Mouse (Mus musculus) bone marrow, adult 2 months (tissue): ENCODE data around the gene 6430548M08Rik. TPM values are rescaled to one million over a fixed set of nuclear protein-coding genes. Genes with fewer than 3 reads are reported as not detected.

Source experiments
- H3K27ac ChIP-seq: fragments of 200-500 bp; 2 replicates; pipeline ENCODE4 v1.5.1; 2012; ENCODE audit warnings: low read depth, mild to moderate bottlenecking, control low read depth, inconsistent platforms, low read length; ENCODE audit not compliant: control insufficient read depth, poor library complexity, insufficient read depth
- H3K4me1 ChIP-seq: fragments of 200-500 bp; 2 replicates; pipeline ENCODE4 v1.6.1; 2011; ENCODE audit warnings: low read length; ENCODE audit not compliant: control insufficient read depth, insufficient read depth
- H3K4me3 ChIP-seq: fragments of 200-500 bp; replicated peaks from 2 replicates; pipeline ENCODE3; 2011; ENCODE audit warnings: mild to moderate bottlenecking, low read depth, low read length, control low read depth; ENCODE audit not compliant: control insufficient read depth
- CTCF ChIP-seq: fragments of 200-500 bp; IDR thresholded peaks from 2 replicates; pipeline ENCODE4 v1.5.1; 2011; ENCODE audit warnings: low read length, control low read depth; ENCODE audit not compliant: control insufficient read depth, insufficient read depth
- POLR2A ChIP-seq: fragments of 200-500 bp; IDR thresholded peaks from 2 replicates; pipeline ENCODE4 v1.6.1; 2011; ENCODE audit warnings: low read depth, mild to moderate bottlenecking, control low read depth, low read length, borderline replicate concordance; ENCODE audit not compliant: control insufficient read depth
- WGBS: fragments of 180-500 bp; shearing (Covaris S2); methylation state at CpG from one replicate; pipeline ENCODE4 v1.1.7; 2018; 5-methylcytosine and 5-hydroxymethylcytosine counted together
- polyA plus RNA-seq: library from polyadenylated mRNA; stranded (reverse); fragments of >200 nt; gene quantifications from 2 replicates; pipeline ENCODE4 v1.2.4, GENCODE M21; 2011; ENCODE audit warnings: low replicate concordance; ENCODE audit not compliant: missing spikeins, insufficient read depth, insufficient read length

6430548M08Rik gene
- polyA plus RNA-seq, 1 experiment = 78.7 TPM

DNA sequence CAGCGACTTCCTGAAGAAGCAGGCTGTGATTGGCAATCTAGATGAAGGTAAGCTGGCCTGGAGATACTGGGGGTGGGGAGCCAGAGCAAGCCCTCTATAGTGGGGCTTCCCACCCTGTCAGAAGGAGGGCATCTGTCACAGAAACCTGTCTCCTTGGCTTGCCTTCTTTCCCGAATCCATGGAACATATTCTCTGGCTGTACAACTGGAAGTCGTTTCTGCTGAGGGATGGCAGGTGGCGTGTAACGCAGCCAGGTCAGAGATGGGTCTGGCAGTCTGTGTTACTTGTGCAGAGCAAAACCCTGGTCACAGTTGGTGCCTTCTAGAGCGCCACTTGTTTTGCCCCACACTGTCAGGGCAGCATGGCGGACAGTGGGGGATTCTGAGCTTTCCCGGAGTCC lies 46.4 kb downstream of the 6430548M08Rik start:
- no peak overlapping the region for H3K27ac ChIP-seq
- no peaks in the 10 kb centered on the region for H3K4me1 ChIP-seq
- no peak overlapping the region for H3K4me3 ChIP-seq
- no peak for TF ChIP-seq POLR2A
- no peak for TF ChIP-seq CTCF
- 87% methylated on average over 8 of the region's 8 CpGs for WGBS

DNA sequence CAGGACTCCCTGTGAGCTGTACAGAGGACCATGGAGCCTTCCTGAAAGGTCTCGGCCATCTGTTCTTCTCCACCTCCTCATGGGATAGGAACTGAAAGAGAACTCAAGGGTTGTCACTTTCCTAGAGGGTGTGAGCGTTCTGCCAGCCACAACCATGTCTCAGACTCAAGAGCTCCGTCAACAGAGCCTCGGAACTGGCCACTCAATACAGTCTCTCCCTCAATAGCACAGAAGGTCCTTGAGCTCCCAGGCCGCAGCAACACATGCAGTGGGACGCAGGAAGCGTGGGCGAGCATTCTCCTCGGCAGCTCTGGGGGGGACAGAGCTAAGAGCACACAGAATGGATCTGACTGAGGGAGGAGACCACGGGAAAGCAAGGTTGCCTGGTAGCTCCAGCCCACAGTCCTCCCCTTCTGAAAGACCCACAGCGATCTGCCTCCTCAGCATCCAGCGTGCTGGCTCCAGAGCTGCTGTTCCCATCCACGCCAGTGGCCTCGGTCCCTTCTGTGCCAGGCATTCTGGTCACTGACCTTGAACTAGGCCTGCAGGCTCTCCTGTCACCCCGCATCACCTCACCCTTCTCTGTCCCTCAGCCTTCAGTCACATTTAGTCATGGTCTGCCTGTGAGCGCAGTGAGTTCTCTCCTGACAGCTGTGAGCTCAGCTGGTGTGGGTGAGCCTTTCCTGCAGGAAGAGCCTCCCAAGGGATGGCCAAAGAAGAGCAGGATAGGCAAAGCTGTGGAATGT lies 47.9 kb downstream of the 6430548M08Rik start:
- Histone ChIP-seq H3K27ac (no peak overlapping the region), H3K4me3 (no peak overlapping the region), H3K4me1 (no peaks in the 10 kb centered on the region)
- WGBS = 80% methylated on average over 16 of the region's 16 CpGs
- no peak for TF ChIP-seq CTCF
- no peak for TF ChIP-seq POLR2A

DNA sequence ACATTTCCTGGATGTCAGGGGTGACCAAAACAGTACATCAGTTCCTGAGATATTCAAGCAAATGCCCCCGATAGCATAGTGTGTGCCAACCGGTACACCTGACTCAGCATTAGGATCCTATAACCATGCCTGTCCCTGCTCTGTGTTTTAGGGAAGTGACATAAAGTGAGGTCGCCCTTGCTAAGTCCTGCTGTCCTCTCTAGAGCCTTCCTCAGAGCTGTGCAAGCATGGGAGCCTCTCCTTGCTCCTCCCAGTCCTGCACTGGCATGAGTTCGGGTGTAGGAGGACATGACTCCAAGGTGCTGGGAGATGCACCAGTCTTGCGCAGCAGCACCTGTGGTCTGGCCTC lies 48.4 kb downstream of the 6430548M08Rik start:
- no peaks in the 10 kb centered on the region for H3K4me1 ChIP-seq
- H3K4me3 ChIP-seq = no peak overlapping the region
- no peak for TF ChIP-seq CTCF
- no peak for TF ChIP-seq POLR2A
- no peak overlapping the region for H3K27ac ChIP-seq
- 35% methylated on average over 5 of the region's 5 CpGs for WGBS

DNA sequence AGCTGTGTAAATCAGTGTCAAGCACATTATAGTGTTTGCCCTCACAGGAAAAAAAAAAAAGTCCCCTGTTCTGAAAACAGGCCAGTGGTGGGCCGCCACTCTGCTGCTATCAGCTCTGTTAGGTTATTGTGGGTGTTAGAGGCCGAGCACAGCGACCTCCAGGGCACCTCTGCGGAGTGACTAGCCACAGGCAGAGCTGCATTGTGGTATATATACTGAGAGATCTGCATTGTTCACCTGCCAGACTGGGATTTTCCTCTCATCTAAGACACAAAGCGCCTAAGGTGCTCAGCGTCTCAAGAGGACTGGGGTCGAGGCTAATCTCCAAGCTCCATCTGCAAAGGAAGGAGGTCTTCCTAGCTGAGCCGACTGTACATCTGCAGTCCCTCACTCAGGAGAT lies 49.4 kb downstream of the 6430548M08Rik start:
- Histone ChIP-seq H3K27ac (no peak overlapping the region), H3K4me1 (no peaks in the 10 kb centered on the region), H3K4me3 (no peak overlapping the region)
- WGBS = 83% methylated on average over 8 of the region's 8 CpGs
- TF ChIP-seq CTCF = no peak
- no peak for TF ChIP-seq POLR2A

DNA sequence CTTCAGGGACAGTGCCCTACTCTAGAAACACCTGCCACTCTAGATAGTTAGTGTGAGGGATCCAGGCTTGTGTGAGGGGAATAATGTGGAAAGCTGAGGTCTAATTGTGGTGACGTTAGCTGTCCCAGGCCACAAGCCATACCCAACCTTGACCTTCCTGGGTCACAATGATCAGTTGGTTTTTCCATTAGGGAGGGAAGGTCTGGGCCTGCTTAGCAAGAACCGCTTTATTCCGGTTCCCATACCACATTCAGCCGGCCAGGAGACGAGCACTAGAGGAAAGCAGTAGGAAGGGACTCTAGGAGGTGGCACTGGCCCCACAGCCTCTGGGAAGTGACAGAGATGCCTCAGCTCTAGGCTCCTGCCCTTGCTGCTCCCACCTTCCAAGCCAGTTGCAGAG lies 50.1 kb downstream of the 6430548M08Rik start:
- 88% methylated on average over 5 of the region's 5 CpGs for WGBS

DNA sequence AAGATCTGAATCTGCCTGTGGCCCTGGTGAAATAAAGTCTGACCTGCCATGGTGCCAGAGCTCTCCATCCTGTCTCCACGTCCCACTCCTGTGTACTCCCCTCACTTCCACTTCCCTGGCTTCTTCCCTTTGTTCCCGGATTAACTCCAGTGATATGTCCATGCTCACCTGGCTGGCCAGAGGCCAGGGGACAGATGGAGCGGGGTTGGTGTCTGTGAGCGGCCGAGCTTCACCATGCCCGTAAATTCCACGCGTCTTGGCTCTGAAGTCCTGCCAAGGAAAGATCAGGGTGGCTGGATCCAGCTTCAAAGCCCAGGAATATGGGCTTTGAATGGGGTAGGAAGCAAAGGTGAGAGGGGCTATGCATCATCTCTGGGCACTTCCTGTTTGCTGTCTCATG lies 53.2 kb downstream of the 6430548M08Rik start:
- H3K4me1 ChIP-seq = no peaks in the 10 kb centered on the region
- TF ChIP-seq CTCF (no peak), POLR2A (no peak)
- H3K4me3 ChIP-seq = no peak overlapping the region
- H3K27ac ChIP-seq = no peak overlapping the region
- WGBS = 87% methylated on average over 8 of the region's 8 CpGs

More for the DNA sequence above, 50.1 kb downstream of the 6430548M08Rik start:
- Histone ChIP-seq H3K27ac (no peak overlapping the region), H3K4me1 (no peaks in the 10 kb centered on the region), H3K4me3 (no peak overlapping the region)
- no peak for TF ChIP-seq POLR2A
- no peak for TF ChIP-seq CTCF

DNA sequence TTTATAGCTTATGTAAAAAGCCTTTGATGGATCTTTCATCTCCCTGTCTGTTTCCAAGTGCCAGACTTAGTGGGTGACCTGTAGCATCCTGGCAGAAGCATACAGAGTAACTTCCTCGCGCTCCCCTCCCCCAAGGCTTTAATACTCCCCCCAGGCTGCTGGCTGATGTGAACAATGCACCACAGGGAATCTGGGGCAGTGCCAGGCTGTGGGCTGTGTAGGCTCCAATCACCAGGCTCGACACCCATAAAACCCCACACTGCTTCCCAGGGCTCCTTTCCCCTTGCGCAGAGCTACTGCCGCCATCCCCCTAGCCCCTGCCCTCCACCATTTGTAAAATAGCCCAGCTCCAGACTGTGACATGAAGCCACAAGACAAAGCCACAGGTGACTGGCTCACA lies 53.9 kb downstream of the 6430548M08Rik start:
- Histone ChIP-seq H3K4me3 (no peak overlapping the region), H3K27ac (no peak overlapping the region), H3K4me1 (no peaks in the 10 kb centered on the region)
- TF ChIP-seq POLR2A (no peak), CTCF (no peak)
- WGBS = 40% methylated on average over 5 of the region's 5 CpGs

DNA sequence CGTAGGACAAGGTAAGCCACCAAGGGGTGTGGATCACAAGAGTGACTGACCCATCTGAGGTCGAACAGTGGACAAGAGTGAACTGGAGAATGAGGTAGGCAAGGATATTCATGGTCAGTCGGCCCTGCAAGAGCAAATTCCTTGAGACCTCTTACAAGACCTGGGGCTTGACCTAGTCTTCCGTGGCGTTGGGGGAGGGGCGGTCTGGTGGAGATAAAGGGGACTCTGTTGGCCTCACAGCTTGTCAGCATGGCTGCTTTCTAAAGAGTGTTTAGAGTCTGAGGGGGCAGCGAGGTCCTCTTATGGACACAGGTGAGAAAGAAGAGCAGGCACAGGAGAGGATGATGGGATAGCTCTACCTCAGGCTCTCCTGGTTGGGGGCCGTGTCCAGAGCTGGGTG lies 55.2 kb downstream of the 6430548M08Rik start:
- no peak for TF ChIP-seq POLR2A
- TF ChIP-seq CTCF = no peak
- Histone ChIP-seq H3K27ac (no peak overlapping the region), H3K4me3 (no peak overlapping the region), H3K4me1 (no peaks in the 10 kb centered on the region)
- 69% methylated on average over 8 of the region's 8 CpGs for WGBS

DNA sequence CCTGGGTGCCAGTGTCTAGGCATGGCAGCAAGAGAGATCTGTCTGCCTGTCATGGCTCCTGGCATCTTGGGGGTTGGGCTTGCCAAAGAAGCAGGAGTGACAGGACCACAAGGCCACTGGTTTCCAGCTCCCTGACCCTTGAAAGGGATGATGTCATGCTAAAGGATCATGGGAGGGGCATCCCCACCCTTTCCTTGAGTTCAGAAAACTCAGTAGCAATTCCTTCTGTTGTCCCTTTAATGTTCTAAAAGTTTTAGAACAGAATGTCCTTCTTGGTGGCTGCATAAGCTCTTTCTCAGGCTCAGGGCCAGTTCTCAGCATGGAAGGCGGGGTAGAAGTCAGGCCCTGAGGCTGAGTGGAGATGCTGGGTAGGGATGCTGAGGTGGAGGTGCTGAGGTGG lies 59.2 kb downstream of the 6430548M08Rik start:
- Histone ChIP-seq H3K4me1 (no peaks in the 10 kb centered on the region), H3K27ac (no peak overlapping the region), H3K4me3 (no peak overlapping the region)
- WGBS = 91% methylated on average over 1 of the region's 1 CpGs
- no peak for TF ChIP-seq CTCF
- no peak for TF ChIP-seq POLR2A
